Mouse (Mus musculus) small intestine, adult 2 months (tissue): ENCODE data around the gene Zfp459. TPM values are rescaled to one million over a fixed set of nuclear protein-coding genes. Genes with fewer than 3 reads are reported as not detected.
A peak's percentile ranks its signal among the peaks of the same experiment; 100 is the strongest.
"Not testable (repeated sequence)": the region's sequence is repeated elsewhere in the genome, so short reads cannot be mapped to it uniquely, and the experiment has no call there.

Experiments used
- H3K27ac ChIP-seq: fragments of 200-500 bp; 2 replicates; pipeline ENCODE4 v1.5.1; 2012; ENCODE audit warnings: low read depth, low read length, control low read depth, inconsistent platforms; ENCODE audit not compliant: insufficient read depth
- H3K27me3 ChIP-seq: fragments of 200-500 bp; 2 replicates; pipeline ENCODE4 v1.6.1; 2012; ENCODE audit warnings: mild to moderate bottlenecking, moderate library complexity, low read length, inconsistent platforms; ENCODE audit not compliant: control insufficient read depth, insufficient read depth
- H3K36me3 ChIP-seq: fragments of 200-500 bp; 2 replicates; pipeline ENCODE4 v1.6.1; 2012; ENCODE audit warnings: mild to moderate bottlenecking, low read length, control low read depth, inconsistent platforms; ENCODE audit not compliant: control insufficient read depth, insufficient read depth
- H3K4me1 ChIP-seq: fragments of 200-500 bp; 2 replicates; pipeline ENCODE4 v1.6.1; 2012; ENCODE audit warnings: low read length, inconsistent platforms, mixed read lengths; ENCODE audit not compliant: control insufficient read depth, insufficient read depth, insufficient read length
- H3K4me3 ChIP-seq: fragments of 200-500 bp; 2 replicates; pipeline ENCODE4 v1.5.1; 2012; ENCODE audit warnings: low read depth, mild to moderate bottlenecking, control low read depth, inconsistent platforms, low read length, moderate library complexity
- CTCF ChIP-seq: fragments of 200-500 bp; IDR thresholded peaks from 2 replicates; pipeline ENCODE4 v1.5.1; 2012; ENCODE audit warnings: low read depth, mild to moderate bottlenecking, control low read depth, inconsistent platforms, low read length, moderate library complexity, mixed read lengths; ENCODE audit not compliant: insufficient replicate concordance, insufficient read length; ENCODE audit errors: extremely low read depth
- POLR2A ChIP-seq: fragments of 200-500 bp; IDR thresholded peaks from 2 replicates; pipeline ENCODE4 v1.6.1; 2012; ENCODE audit warnings: low read depth, mild to moderate bottlenecking, control low read depth, inconsistent platforms, low read length, moderate library complexity
- WGBS: fragments of 180-500 bp; shearing (Covaris S2); methylation state at CpG from one replicate; pipeline ENCODE4 v1.1.7; 2018; 5-methylcytosine and 5-hydroxymethylcytosine counted together
- polyA plus RNA-seq: library from polyadenylated mRNA; depleted of rRNA; stranded (reverse); fragments of >200 nt; gene quantifications from 2 replicates; pipeline ENCODE4 v1.2.3, GENCODE M21; 2012; rRNA removed

The Zfp459 gene
- 0.08 and 0.11 TPM in 2 replicates for polyA plus RNA-seq

- Histone ChIP-seq H3K4me1 (no peaks in the 10 kb centered on the region), H3K27me3 (no peaks in the 10 kb centered on the region), H3K36me3 (no peaks in the 10 kb centered on the region), H3K4me3 (peak within 1 kb of the TSS; percentile 83), H3K27ac (no peak within 1 kb of the TSS)
- no peak for TF ChIP-seq CTCF
- TF ChIP-seq POLR2A: peak; percentile 45; the same call in 1 of the 2 replicates
- under 1% methylated on average over 22 of the region's 22 CpGs for WGBS
Observed at GRCm38 (mm10) chr13:67421207-67421857, at the start of gene Zfp459. TSS of gene Zfp459 (minus strand) at chr13:67421418.

DNA sequence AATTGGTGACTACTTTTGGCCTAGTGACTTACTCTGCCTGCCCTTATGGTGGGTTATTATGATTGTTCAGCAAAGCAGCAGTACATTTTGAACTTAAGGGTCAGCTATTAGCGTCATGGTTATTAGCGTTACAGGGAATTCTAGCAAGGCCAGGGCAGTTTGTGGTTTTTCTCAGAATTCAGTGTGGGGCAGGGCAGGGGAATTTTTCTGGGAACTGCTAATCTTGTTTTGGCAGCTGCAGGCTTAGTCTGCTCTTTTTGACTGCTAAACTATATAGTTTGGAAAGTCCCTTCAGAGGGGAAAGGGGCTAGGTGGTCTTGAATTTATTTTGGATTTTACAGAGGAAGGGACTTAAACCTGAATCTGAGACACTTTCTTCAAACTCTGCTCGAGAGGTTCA lies 48.1 kb upstream of the Zfp459 start:
- H3K4me1 ChIP-seq: no peaks in the 10 kb centered on the region
- no peak overlapping the region for H3K27ac ChIP-seq
- no peaks in the 10 kb centered on the region for H3K27me3 ChIP-seq
- WGBS: 90% methylated on average over 3 of the region's 3 CpGs
- H3K36me3 ChIP-seq: peaks cover 7% of the 10 kb centered on the region
- no peak for TF ChIP-seq POLR2A
- no peak for TF ChIP-seq CTCF
- H3K4me3 ChIP-seq: no peak overlapping the region

GRCm38 (mm10) chr13:67463506-67464185 lies 42.4 kb upstream of the Zfp459 start:
- H3K36me3 ChIP-seq, H3K4me3 ChIP-seq, H3K27me3 ChIP-seq, H3K4me1 ChIP-seq, H3K27ac ChIP-seq: not testable (repeated sequence)
- WGBS: 62% methylated on average over 3 of the region's 5 CpGs

GRCm38 (mm10) chr13:67452021-67452309 lies 30.7 kb upstream of the Zfp459 start:
- 2% methylated on average over 3 of the region's 3 CpGs for WGBS
- no peaks in the 10 kb centered on the region for H3K4me1 ChIP-seq
- H3K4me3 ChIP-seq: no peak overlapping the region
- no peaks in the 10 kb centered on the region for H3K27me3 ChIP-seq
- H3K27ac ChIP-seq: no peak overlapping the region
- H3K36me3 ChIP-seq: peaks cover 6% of the 10 kb centered on the region
- TF ChIP-seq CTCF: no peak
- no peak for TF ChIP-seq POLR2A

GRCm38 (mm10) chr13:67451172-67452020 lies 30.2 kb upstream of the Zfp459 start, which contains the start of gene Zfp874a:
TSS of gene Zfp874a (minus strand) at chr13:67451624.
- Histone ChIP-seq H3K27me3 (no peaks in the 10 kb centered on the region), H3K4me3 (peak within 1 kb of the TSS; percentile 82), H3K27ac (no peak within 1 kb of the TSS), H3K4me1 (no peaks in the 10 kb centered on the region), H3K36me3 (peaks cover 6% of the 10 kb centered on the region)
- under 1% methylated on average over 20 of the region's 20 CpGs for WGBS
- TF ChIP-seq CTCF (no peak), POLR2A (no peak)

DNA sequence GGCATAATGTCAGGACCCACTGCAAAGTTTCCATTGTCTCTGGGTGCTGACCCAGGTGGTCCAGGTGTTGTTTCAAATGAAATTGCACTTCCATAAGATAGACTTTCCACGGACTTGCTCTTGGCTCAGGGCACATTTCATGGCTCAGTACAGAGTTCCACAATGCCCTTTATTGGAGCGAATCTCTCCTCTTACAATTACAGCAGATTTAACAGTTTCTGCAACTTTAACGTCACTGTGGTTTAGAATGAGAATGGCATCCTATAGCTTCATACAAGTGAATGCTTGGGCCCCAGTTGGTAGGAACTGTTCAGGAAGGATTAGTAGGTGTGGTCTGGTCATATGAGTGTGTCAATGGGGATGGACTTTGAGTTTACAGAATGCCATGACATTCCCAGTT lies 15.9 kb upstream of the Zfp459 start:
- not testable (repeated sequence) for H3K27ac ChIP-seq, H3K27me3 ChIP-seq, H3K4me1 ChIP-seq, H3K36me3 ChIP-seq, H3K4me3 ChIP-seq
- WGBS: 81% methylated on average over 1 of the region's 3 CpGs

DNA sequence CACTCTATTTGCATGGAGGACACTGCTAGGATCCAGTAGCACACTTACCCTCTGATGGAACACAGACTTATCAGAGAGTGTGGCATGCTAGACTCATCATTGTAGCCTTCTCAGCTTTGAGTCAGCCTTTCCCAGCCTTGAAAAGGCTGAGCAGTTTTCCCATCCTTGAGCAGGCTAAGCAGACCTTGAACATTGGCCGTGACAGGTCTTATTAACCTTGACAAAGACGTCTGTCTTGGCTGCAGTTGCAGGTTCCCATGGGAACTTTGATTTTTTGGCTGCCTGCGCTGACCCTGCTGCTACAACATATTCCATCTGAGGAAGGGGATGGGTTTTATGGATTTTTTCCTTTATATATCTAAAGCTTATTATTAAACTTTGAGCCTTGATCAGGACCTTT lies 6.9 kb upstream of the Zfp459 start:
- no peak for TF ChIP-seq CTCF
- no peak for TF ChIP-seq POLR2A
- no peaks in the 10 kb centered on the region for H3K36me3 ChIP-seq
- no peak overlapping the region for H3K27ac ChIP-seq
- 63% methylated on average over 3 of the region's 3 CpGs for WGBS
- H3K4me1 ChIP-seq: no peaks in the 10 kb centered on the region
- no peak overlapping the region for H3K4me3 ChIP-seq
- H3K27me3 ChIP-seq: no peaks in the 10 kb centered on the region

- not testable (repeated sequence) for H3K27me3 ChIP-seq, H3K36me3 ChIP-seq, H3K27ac ChIP-seq, H3K4me3 ChIP-seq, H3K4me1 ChIP-seq
Observed at GRCm38 (mm10) chr13:67425699-67426098, 4.5 kb upstream of the Zfp459 start.

DNA sequence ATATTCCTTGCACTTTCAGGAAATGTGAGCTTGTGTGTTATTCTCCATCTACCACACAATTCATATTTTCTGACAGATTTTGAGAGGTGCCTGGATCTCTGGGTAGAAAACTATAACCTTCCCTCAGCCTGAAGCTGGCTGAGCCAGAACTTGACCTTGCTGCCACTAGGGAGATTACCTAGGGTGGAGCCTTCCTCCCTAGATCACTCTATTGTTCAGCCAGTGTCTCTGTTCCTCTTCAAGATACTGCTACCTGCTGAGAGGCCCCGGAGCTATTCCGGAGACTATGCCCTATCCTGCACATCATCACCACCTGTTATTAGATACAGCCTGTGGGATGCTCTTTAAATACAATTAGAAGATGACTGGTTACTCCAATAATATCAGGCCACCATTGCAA lies 1.3 kb upstream of the Zfp459 start:
- H3K27me3 ChIP-seq, H3K4me1 ChIP-seq, H3K27ac ChIP-seq, H3K36me3 ChIP-seq, H3K4me3 ChIP-seq: not testable (repeated sequence)
- 95% methylated on average over 2 of the region's 2 CpGs for WGBS
